Mouse (Mus musculus) embryonic stem cell, embryonic (primary cell): ENCODE data around the gene Orai1.

Experiments used
- CTCF ChIA-PET, 4 experiments: fragments of 300-600 bp in 2 of 4; fragments of 350-600 bp in 2 of 4; sonication (Branson Sonifier 250); formaldehyde crosslinking; loops; one replicate each; lab custom pipeline; 2022; ENCODE audit warnings: inconsistent platforms in 2 of 4; lab: Charles Lee
- POLR2A ChIA-PET, 4 experiments: fragments of 300-600 bp in 2 of 4; fragments of 350-600 bp in 2 of 4; sonication (Branson Sonifier 250); formaldehyde crosslinking; loops; one replicate each; lab custom pipeline; 2022; ENCODE audit warnings: antibody characterized with exemption in 4 of 4, inconsistent platforms in 1 of 4; lab: Charles Lee

The Orai1 gene

GRCm38 (mm10) chr5:123035564-123035963 lies 20.7 kb downstream of the Orai1 start:
- ChIA-PET CTCF (interaction anchor here in 2 of 4 experiments (1.2 to 1.5 kb wide), 2 partner anchors 10 to 98 kb away, joined by 3 to 5 read pairs; no protein-coding TSS in a partner anchor), POLR2A (interaction anchor here (0.5 to 7.2 kb wide), 12 partner anchors 8 to 284 kb away, joined by 3 to 71 read pairs (median 4); partner anchors contain the start of gene Orai1 (in 4 of the 4))

DNA sequence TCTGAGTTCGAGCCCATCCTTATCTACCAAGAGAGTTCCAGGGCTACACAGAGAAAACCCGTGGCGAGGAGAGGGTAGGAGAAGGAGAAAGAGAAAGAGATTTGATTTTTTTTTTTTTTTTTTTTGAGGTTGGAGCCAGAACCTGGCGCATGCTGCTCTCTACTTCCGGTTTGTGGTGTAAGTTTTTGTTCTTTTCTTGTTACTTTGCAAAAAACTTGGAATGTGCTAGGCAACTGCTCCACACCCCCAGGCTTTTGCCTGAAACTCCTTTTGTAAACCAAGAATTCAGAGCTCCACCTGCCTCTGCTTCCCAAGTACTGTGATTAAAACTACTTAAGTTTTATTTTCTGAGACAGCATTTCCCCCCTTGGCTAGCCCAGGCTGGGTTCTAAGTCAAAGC lies 23.2 kb downstream of the Orai1 start:
- ChIA-PET CTCF (interaction anchor here in 3 of 4 experiments (0.6 to 3.3 kb wide), 18 partner anchors 7 to 164 kb away, joined by 3 to 17 read pairs (median 6); partner anchors contain the start of gene Orai1 (in 2 of the 3)), POLR2A (interaction anchor here (0.6 to 7.8 kb wide), 32 partner anchors 9 to 257 kb away, joined by 3 to 71 read pairs (median 5); partner anchors contain the start of genes Orai1 (in 4 of the 4), Morn3 (in 1 of the 4) and Wdr66 (in 1 of the 4))

GRCm38 (mm10) chr5:123039120-123039752 lies 24.4 kb downstream of the Orai1 start:
- ChIA-PET POLR2A (interaction anchor here (0.5 to 7.8 kb wide), 63 partner anchors 10 to 550 kb away, joined by 3 to 71 read pairs (median 4); partner anchors contain the start of genes Orai1 (in 4 of the 4), Kdm2b (in 2 of the 4), Rhof (in 1 of the 4) and Wdr66 (in 1 of the 4)), CTCF (interaction anchor here (0.5 to 3.3 kb wide), 29 partner anchors 10 to 283 kb away, joined by 3 to 17 read pairs (median 5); partner anchors contain the start of genes Orai1 (in 2 of the 4) and Rhof (in 1 of the 4))

DNA sequence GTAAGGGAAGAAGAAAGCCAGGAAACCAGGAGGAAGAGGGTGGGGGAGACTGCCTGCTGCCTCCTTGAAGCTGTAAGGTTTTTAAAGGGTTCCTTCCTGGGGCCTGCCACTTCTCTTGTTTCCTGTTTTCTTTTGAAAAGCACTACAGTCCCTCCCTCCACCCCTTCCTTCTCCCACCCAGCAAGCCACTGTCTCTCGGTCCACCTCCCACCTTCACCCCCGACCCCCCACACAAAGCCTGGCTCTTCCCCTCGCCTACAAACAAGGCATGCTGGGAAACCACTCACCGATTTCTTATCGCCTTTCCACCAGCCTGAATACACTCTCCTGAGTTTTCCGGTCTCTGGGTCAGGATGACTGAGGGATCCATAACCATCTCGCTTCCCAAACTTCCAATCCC lies 25.9 kb downstream of the Orai1 start:
- ChIA-PET CTCF (interaction anchor here in 3 of 4 experiments (0.7 to 3.3 kb wide), 10 partner anchors 8 to 115 kb away, joined by 3 to 17 read pairs (median 4); partner anchors contain the start of gene Orai1 (in 1 of the 3)), POLR2A (interaction anchor here in 3 of 4 experiments (0.9 to 7.8 kb wide), 15 partner anchors 8 to 307 kb away, joined by 3 to 71 read pairs (median 7); partner anchors contain the start of gene Orai1 (in 3 of the 3))

DNA sequence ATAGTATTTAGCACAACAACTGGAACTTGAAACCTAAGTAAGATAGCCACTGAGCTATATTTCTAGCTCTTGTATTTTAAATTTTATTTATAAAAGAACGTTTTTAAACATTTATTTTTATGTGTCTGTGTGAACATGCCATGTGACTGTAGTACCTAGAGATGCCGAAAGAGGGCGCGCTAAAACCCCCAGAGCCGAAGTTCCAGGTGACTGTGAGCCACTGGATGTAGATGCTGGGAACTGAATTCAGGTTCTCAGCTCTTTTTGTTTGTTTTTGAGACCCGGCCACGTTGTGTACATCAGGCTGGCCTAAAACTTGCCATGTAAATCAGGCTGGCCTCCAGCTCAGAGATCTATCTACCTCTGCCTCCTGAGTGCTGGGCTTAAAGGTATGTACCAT lies 29.0 kb downstream of the Orai1 start:
- CTCF ChIA-PET, result interaction anchor here (0.5 to 1.6 kb wide), 14 partner anchors 10 to 1200 kb away, joined by 3 to 7 read pairs (median 4); partner anchors contain the start of gene Orai1 (in 2 of the 4)
- POLR2A ChIA-PET, result interaction anchor here in 3 of 4 experiments (0.5 to 7.8 kb wide), 12 partner anchors 8 to 1646 kb away, joined by 3 to 41 read pairs (median 4); partner anchors contain the start of genes Orai1 (in 2 of the 3) and Naa25 (in 1 of the 3)

DNA sequence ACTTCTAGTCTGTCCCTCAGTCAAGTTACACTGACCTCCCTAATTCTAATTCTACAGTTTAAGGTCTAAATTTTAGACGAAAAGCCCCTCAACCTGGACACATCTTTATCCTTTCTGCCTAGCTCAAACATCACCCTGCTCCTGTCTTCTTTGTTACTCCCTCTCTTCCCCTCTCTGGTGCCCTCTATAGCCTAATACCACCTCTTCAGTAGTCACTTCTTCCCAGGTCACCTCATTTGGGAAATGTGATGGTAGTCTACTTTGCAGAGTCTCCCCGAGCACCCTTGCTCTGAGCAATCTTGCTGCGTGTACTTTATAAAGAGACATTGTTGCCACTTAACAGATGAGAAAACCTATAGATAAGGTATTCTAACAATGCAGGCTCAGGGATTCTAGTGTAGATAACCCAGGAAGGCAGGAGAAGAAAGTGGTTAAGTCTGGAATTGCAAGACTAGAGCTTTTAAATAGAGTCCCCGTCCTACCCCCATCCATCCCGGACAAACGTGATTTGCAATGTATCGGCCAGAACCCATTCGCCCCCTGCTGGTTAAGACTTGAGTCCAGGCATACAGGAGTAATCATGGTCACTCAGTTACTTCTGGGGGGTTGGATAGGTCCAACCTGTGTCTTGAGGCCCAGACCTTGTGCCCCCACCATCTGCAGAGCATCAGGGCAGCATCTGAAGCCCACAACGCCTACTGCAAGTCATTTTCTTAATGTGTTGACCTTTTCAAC lies 30.9 kb downstream of the Orai1 start:
- POLR2A ChIA-PET, result interaction anchor here in 3 of 4 experiments (0.8 to 7.8 kb wide), 16 partner anchors 9 to 225 kb away, joined by 3 to 41 read pairs (median 4); partner anchors contain the start of genes Orai1 (in 3 of the 3) and Anapc5 (in 1 of the 3)
- CTCF ChIA-PET, result interaction anchor here (0.5 to 2.3 kb wide), 54 partner anchors 8 to 1136 kb away, joined by 3 to 28 read pairs (median 4); partner anchors contain the start of genes Orai1 (in 3 of the 4), Ppp1cc (in 1 of the 4) and Rhof (in 1 of the 4)

- CTCF ChIA-PET, result interaction anchor here in 3 of 4 experiments (0.5 to 2.3 kb wide), 6 partner anchors 10 to 481 kb away, joined by 3 to 28 read pairs (median 4); partner anchors contain the start of gene Orai1 (in 1 of the 3)
- POLR2A ChIA-PET, result interaction anchor here in 3 of 4 experiments (0.6 to 2.1 kb wide), 6 partner anchors 10 to 163 kb away, joined by 3 to 6 read pairs (median 4); partner anchors contain the start of gene Orai1 (in 2 of the 3)
Observed at GRCm38 (mm10) chr5:123046916-123047315, 32.0 kb downstream of the Orai1 start, which contains the start of gene Morn3. TSS of gene Morn3 (minus strand) at chr5:123047016.

GRCm38 (mm10) chr5:123049271-123049670 lies 34.4 kb downstream of the Orai1 start:
- POLR2A ChIA-PET, result interaction anchor here (0.6 to 3.4 kb wide), 22 partner anchors 8 to 1157 kb away, joined by 3 to 19 read pairs (median 4); partner anchors contain the start of gene Orai1 (in 2 of the 4)
- CTCF ChIA-PET, result interaction anchor here in 3 of 4 experiments (0.6 to 2.6 kb wide), 19 partner anchors 9 to 1038 kb away, joined by 3 to 17 read pairs (median 4); partner anchors contain the start of gene Orai1 (in 2 of the 3)

DNA sequence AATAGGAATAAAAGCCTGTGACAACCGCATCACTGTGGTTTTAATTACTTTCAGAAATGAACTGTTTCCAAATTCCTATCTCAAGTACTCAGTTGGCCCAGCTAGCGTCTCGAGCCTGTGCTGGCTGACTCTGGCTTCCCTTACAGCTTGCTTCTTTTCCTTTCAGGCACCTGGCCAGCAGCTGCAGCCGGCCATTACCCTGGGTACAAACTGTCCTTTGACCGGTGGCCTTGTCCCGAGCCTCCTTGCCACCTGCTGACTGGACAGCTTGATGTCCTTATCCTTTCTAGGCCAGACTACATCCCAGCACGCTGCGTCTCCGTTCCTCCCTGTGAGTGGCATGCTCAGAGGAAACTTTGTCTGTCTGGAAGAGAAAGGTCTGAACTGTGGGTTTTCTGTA lies 36.0 kb downstream of the Orai1 start:
- ChIA-PET CTCF (interaction anchor here (0.5 to 2.6 kb wide), 14 partner anchors 9 to 448 kb away, joined by 3 to 17 read pairs (median 4); partner anchors contain the start of gene Orai1 (in 1 of the 4)), POLR2A (interaction anchor here in 3 of 4 experiments (0.5 to 3.4 kb wide), 7 partner anchors 9 to 194 kb away, joined by 3 to 19 read pairs (median 4); partner anchors contain the start of gene Orai1 (in 2 of the 3))

- ChIA-PET POLR2A (interaction anchor here in 3 of 4 experiments (0.6 to 3.4 kb wide), 6 partner anchors 12 to 182 kb away, joined by 3 to 19 read pairs (median 3); partner anchors contain the start of gene Orai1 (in 1 of the 3)), CTCF (interaction anchor here (0.5 to 2.6 kb wide), 16 partner anchors 8 to 447 kb away, joined by 3 to 17 read pairs (median 3); partner anchors contain the start of gene Orai1 (in 1 of the 4))
Observed at GRCm38 (mm10) chr5:123051736-123052135, 36.9 kb downstream of the Orai1 start.

GRCm38 (mm10) chr5:123057366-123058250 lies 42.7 kb downstream of the Orai1 start:
- ChIA-PET POLR2A (interaction anchor here in 3 of 4 experiments (0.6 to 4.9 kb wide), 19 partner anchors 8 to 245 kb away, joined by 3 to 41 read pairs (median 5); partner anchors contain the start of genes Orai1 (in 2 of the 3) and Setd1b (in 1 of the 3)), CTCF (interaction anchor here in 3 of 4 experiments (0.5 to 7.5 kb wide), 16 partner anchors 9 to 320 kb away, joined by 3 to 48 read pairs (median 4); partner anchors contain the start of gene Rhof (in 1 of the 3))

DNA sequence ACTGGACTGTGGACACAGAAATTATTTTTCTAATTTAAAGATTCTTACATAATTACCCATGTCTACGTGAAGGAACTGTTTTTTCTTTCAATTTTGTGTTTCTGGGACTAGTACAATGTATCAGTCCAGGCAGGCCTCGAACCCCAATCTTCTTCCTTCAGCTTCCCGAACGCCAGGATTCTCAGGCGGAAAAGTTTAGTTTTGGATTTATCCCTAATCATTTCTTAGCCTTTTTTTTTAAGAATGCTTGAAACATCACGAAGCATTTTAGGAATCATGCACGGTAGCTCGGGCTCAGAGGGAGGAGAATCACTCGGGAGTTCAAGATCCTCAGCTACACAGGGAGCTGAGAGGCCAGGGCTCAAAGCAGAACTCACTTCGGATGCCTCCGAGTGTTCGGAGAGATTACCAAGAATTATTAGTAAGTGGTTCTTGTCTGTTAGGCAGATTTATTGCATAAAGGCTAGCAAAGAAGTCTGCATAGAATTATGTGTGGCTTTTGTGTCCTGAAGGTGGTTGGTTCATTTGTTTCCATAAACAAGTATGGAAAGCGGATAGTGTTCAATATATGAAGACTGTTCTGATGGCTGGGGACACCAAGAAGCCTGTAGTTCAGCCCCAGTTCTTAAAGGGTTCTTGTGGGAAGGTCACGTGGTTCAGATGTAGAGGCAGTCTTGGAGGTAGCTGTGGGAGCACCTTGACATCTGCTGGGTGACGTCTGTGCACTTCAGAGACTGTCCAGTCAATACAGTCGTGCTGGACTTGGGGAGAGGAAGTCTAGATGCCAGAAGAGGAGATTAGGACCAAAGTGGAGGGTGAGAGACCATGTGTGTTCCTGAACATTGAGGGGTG lies 43.6 kb downstream of the Orai1 start:
- ChIA-PET POLR2A (interaction anchor here in 3 of 4 experiments (0.5 to 4.9 kb wide), 21 partner anchors 9 to 284 kb away, joined by 3 to 41 read pairs (median 4); partner anchors contain the start of genes Orai1 (in 3 of the 3) and Setd1b (in 1 of the 3)), CTCF (interaction anchor here in 3 of 4 experiments (0.7 to 7.5 kb wide), 12 partner anchors 9 to 202 kb away, joined by 3 to 48 read pairs (median 4); no protein-coding TSS in a partner anchor)

DNA sequence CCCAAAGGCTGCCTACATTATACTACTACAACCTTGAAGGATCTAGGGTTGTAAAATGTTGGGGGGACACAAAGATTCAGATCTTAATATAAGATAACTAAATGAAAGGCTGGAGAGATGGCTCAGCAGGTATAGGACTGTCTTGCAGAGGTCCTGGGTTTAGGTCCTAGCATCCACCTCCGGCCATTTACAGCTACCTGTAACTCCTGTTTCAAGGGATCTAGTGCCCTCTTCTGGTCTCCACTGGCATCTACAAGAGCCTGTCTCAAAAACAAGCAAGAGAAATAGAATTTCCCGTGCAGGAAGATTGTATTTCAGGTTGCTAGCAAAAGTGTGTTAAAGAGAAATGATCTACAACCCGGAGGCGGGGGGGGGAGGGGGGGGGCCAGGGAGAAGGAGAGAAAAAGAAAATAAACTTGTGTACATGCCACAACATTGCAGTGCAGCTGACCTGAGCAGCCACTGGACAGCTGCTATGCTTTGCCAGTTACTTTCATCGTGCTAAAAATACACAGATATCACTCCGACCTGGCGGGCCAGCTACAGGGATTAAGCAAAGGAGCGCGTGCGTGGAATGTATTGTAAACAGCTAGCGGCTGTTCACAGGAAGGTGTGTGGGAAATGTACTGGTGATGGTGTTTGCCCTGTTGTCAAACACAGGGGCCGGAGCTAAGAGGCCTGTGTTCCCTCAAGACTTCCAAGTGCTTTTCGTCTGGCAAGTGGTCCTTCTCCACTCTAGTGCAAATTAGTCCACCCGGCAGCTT lies 45.1 kb downstream of the Orai1 start:
- ChIA-PET CTCF (interaction anchor here (0.5 to 7.5 kb wide), 64 partner anchors 10 to 1297 kb away, joined by 3 to 48 read pairs (median 4); partner anchors contain the start of genes Rhof (in 3 of the 4) and Orai1 (in 1 of the 4)), POLR2A (interaction anchor here in 3 of 4 experiments (0.6 to 4.9 kb wide), 26 partner anchors 11 to 1579 kb away, joined by 3 to 41 read pairs (median 3); partner anchors contain the start of gene Orai1 (in 3 of the 3))
